Mouse (Mus musculus): ENCODE measurements around the gene Vldlr. TPM values are rescaled to one million over a fixed set of nuclear protein-coding genes. Genes with fewer than 3 reads are reported as not detected.

Vldlr gene
- polyA plus RNA-seq, 1 experiment from 2014 or later, result 38.6 TPM

DNA sequence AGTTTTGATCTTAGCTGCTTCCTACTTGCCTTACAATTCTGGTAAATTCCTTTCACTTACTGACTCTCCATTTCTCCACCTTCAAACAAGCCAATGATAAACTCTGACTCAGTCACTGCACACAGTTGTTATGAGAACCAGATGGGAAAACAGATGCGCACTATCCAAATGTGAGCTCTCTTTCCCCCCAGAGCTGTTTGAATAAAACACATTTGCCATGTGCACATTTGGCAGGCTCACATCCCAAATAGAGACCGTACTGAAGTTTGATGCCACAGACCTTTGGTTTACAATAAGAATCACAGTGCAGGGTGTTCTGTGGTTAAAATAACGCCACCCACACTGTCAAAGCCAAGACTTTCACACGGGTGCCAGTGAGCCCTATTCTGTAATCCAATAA lies 43.8 kb downstream of the Vldlr start:
- ATAC-seq, result no peak
- Histone ChIP-seq H3K4me1 (ENCODE audit: control insufficient read depth, insufficient read depth, low read length) (no peaks in the 10 kb centered on the region), H3K27ac (ENCODE audit: low read length) (no peak overlapping the region), H3K9ac (ENCODE audit: low read depth, low read length) (no peak overlapping the region), H3K36me3 (ENCODE audit: control insufficient read depth, insufficient read depth, low read length) (no peaks in the 10 kb centered on the region), H3K27me3 (ENCODE audit: control insufficient read depth, insufficient read depth, low read depth, low read length) (no peaks in the 10 kb centered on the region), H3K4me3 (ENCODE audit: low read depth, low read length) (no peak overlapping the region), H3K9me3 (replicated peaks; ENCODE audit: control insufficient read depth, low read length, poor library complexity, severe bottlenecking) (no peaks in the 10 kb centered on the region), H3K4me2 (ENCODE audit: low read length) (no peak overlapping the region)
- WGBS, result 75% methylated on average over 4 of the region's 4 CpGs

DNA sequence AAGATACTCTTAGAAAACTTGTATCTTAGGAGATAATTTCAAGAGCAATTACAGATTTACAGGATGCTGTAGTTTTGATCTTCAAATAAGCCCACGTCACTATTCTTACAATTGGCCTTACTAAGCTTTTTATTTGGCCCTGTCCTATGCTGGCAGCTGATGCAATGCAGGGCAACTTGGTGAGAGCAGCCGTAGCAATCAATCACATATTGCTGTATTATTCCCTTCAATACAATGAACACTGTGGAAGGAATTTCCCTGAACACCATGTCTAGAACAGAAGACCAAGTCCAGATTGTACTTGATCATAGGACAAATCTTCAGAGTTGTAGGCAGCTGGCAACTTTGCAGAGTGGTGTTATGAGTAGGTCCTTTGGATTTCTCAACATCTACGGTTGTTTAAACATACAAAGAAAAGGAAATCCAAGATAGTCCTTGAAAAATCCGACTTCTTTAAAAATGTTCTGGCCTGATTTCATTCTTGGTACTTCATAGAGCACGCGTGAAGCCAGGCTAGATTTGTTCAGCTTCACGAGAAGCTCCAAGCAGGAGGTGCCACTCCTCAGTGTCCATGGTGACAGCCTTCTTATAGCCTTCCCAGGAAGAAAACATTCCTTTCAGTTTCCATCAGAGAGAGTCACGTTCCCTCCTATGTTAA lies 44.5 kb downstream of the Vldlr start:
- Histone ChIP-seq H3K4me3 (ENCODE audit: low read depth, low read length) (no peak overlapping the region), H3K27ac (ENCODE audit: low read length) (no peak overlapping the region), H3K4me2 (ENCODE audit: low read length) (no peak overlapping the region), H3K9me3 (replicated peaks; ENCODE audit: control insufficient read depth, low read length, poor library complexity, severe bottlenecking) (no peaks in the 10 kb centered on the region), H3K4me1 (ENCODE audit: control insufficient read depth, insufficient read depth, low read length) (no peaks in the 10 kb centered on the region), H3K27me3 (ENCODE audit: control insufficient read depth, insufficient read depth, low read depth, low read length) (no peaks in the 10 kb centered on the region), H3K9ac (ENCODE audit: low read depth, low read length) (no peak overlapping the region), H3K36me3 (ENCODE audit: control insufficient read depth, insufficient read depth, low read length) (no peaks in the 10 kb centered on the region)
- WGBS, result 91% methylated on average over 8 of the region's 8 CpGs
- no peak for ATAC-seq

DNA sequence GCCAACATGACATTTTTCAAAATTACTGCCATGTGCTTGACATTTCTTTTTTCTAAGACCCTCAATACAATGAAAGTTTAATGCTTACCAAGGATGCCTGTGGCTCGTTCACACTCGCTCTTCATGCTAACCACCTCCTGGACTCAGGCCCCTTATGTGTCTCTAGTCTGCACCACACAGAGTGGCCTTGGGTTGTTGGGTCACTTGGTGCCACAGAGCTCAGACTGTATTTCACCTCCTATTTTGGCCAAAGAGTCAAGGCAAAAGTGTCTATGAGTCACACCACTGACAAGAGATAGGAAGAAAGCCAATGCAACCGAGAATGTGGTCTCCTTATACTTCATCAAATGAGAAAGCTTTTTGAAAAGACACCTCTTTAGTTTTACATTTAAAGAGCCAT lies 45.9 kb downstream of the Vldlr start:
- no peaks in the 10 kb centered on the region for H3K4me1 ChIP-seq (ENCODE audit: control insufficient read depth, insufficient read depth, low read length)
- no peak overlapping the region for H3K9ac ChIP-seq (ENCODE audit: low read depth, low read length)
- H3K4me2 ChIP-seq (ENCODE audit: low read length), result no peak overlapping the region
- H3K36me3 ChIP-seq (ENCODE audit: control insufficient read depth, insufficient read depth, low read length), result no peaks in the 10 kb centered on the region
- no peak overlapping the region for H3K27ac ChIP-seq (ENCODE audit: low read length)
- ATAC-seq, result no peak
- H3K4me3 ChIP-seq (ENCODE audit: low read depth, low read length), result no peak overlapping the region
- no peaks in the 10 kb centered on the region for H3K27me3 ChIP-seq (ENCODE audit: control insufficient read depth, insufficient read depth, low read depth, low read length)
- 86% methylated on average over 3 of the region's 3 CpGs for WGBS
- H3K9me3 ChIP-seq (replicated peaks; ENCODE audit: control insufficient read depth, low read length, poor library complexity, severe bottlenecking), result no peaks in the 10 kb centered on the region

DNA sequence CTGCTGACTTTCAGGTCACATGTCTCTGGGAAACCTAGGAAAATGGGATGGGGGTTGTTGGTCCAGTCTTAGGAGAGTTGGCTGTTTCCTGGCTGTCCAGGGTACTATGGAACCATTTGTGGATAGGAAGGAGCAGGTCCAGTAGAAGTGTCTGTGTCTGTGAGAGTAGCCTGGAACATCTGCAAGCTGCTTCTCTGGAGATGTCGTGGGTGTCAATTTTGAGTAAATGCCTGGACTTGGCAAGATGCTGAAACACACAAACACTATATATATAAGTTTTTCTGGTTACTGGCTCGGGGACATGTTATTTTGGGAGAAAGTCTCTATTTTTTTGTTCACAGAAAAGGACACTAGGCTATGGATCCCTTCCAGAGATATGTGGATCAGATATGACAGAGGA lies 57.1 kb downstream of the Vldlr start:
- Histone ChIP-seq H3K27ac (ENCODE audit: low read length) (no peak overlapping the region), H3K4me1 (ENCODE audit: control insufficient read depth, insufficient read depth, low read length) (no peaks in the 10 kb centered on the region), H3K9ac (ENCODE audit: low read depth, low read length) (no peak overlapping the region), H3K36me3 (ENCODE audit: control insufficient read depth, insufficient read depth, low read length) (no peaks in the 10 kb centered on the region), H3K9me3 (replicated peaks; ENCODE audit: control insufficient read depth, low read length, poor library complexity, severe bottlenecking) (no peaks in the 10 kb centered on the region), H3K4me2 (ENCODE audit: low read length) (no peak overlapping the region), H3K27me3 (ENCODE audit: control insufficient read depth, insufficient read depth, low read depth, low read length) (no peaks in the 10 kb centered on the region), H3K4me3 (ENCODE audit: low read depth, low read length) (no peak overlapping the region)
- WGBS, result 80% methylated on average over 2 of the region's 2 CpGs
- ATAC-seq, result no peak

DNA sequence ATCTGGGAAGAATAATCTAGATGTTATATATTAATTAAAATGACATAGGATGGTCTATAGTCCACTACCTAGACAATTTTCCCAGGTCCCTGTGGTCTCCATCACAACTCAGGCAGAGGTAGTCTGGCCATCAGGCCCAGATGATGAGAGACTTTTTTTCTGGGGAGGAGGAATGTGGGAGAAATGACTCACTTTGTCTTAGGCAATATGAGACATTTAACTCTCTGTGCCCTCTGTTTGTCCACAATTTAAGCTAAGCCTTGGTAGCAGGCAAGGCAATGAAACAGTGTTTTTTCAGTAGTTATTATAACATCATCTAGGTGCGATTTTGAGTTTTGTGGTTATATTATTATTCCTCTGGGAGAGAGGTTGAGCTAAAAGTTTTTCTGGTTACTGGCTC lies 58.1 kb downstream of the Vldlr start:
- Histone ChIP-seq H3K36me3 (ENCODE audit: control insufficient read depth, insufficient read depth, low read length) (no peaks in the 10 kb centered on the region), H3K27ac (ENCODE audit: low read length) (no peak overlapping the region), H3K9me3 (replicated peaks; ENCODE audit: control insufficient read depth, low read length, poor library complexity, severe bottlenecking) (no peaks in the 10 kb centered on the region), H3K4me2 (ENCODE audit: low read length) (no peak overlapping the region), H3K4me3 (ENCODE audit: low read depth, low read length) (no peak overlapping the region), H3K27me3 (ENCODE audit: control insufficient read depth, insufficient read depth, low read depth, low read length) (no peaks in the 10 kb centered on the region), H3K4me1 (ENCODE audit: control insufficient read depth, insufficient read depth, low read length) (no peaks in the 10 kb centered on the region), H3K9ac (ENCODE audit: low read depth, low read length) (no peak overlapping the region)
- 92% methylated on average over 1 of the region's 1 CpGs for WGBS
- ATAC-seq, result no peak

DNA sequence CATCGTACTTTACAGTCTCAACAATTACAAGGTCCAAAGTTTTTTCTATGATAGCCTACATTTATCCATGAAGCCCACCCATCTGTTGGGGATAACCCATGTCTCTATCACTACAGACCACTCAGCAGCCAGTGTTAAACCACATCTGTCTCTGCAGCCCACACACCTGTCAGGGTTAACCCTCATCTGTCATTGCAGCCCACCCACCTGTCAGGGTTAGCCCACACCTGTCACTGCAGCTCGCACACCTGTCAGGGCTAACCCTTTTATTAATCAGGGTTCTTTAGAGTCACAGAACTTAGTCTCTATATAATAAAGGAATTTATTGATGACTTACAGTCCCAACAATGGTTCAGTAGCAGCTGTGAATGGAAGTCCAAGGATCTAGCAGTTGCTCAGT lies 62.9 kb downstream of the Vldlr start:
- Histone ChIP-seq H3K4me2 (ENCODE audit: low read length) (no peak overlapping the region), H3K27ac (ENCODE audit: low read length) (no peak overlapping the region), H3K9ac (ENCODE audit: low read depth, low read length) (no peak overlapping the region), H3K4me1 (ENCODE audit: control insufficient read depth, insufficient read depth, low read length) (no peaks in the 10 kb centered on the region), H3K36me3 (ENCODE audit: control insufficient read depth, insufficient read depth, low read length) (no peaks in the 10 kb centered on the region), H3K27me3 (ENCODE audit: control insufficient read depth, insufficient read depth, low read depth, low read length) (no peaks in the 10 kb centered on the region), H3K4me3 (ENCODE audit: low read depth, low read length) (no peak overlapping the region), H3K9me3 (replicated peaks; ENCODE audit: control insufficient read depth, low read length, poor library complexity, severe bottlenecking) (no peaks in the 10 kb centered on the region)
- WGBS, result 92% methylated on average over 2 of the region's 2 CpGs
- ATAC-seq, result no peak

Other genes with a start within 250 kb of the Vldlr start
- gene Kcnv2, start 106.1 kb downstream of the Vldlr start, polyA plus RNA-seq (2015; fragmentation: Nextera tagmentation; extraction: Ambion mirVana), result 0.09 TPM in 1 of 2 replicates, not detected in the other
- 52.8 and 55.8 TPM in 2 replicates for gene Pum3, start 213.3 kb downstream of the Vldlr start, polyA plus RNA-seq (2015; fragmentation: Nextera tagmentation; extraction: Ambion mirVana)

All from midbrain, embryonic 16.5 days (tissue).